Mouse (Mus musculus): Measurements from ENCODE around the gene Brms1l. TPM values are rescaled to one million over a fixed set of nuclear protein-coding genes. Genes with fewer than 3 reads are reported as not detected.

The Brms1l gene
- total and polyA plus RNA-seq, 3 experiments, result 17.4 to 33.5 TPM; not detected in 1

DNA sequence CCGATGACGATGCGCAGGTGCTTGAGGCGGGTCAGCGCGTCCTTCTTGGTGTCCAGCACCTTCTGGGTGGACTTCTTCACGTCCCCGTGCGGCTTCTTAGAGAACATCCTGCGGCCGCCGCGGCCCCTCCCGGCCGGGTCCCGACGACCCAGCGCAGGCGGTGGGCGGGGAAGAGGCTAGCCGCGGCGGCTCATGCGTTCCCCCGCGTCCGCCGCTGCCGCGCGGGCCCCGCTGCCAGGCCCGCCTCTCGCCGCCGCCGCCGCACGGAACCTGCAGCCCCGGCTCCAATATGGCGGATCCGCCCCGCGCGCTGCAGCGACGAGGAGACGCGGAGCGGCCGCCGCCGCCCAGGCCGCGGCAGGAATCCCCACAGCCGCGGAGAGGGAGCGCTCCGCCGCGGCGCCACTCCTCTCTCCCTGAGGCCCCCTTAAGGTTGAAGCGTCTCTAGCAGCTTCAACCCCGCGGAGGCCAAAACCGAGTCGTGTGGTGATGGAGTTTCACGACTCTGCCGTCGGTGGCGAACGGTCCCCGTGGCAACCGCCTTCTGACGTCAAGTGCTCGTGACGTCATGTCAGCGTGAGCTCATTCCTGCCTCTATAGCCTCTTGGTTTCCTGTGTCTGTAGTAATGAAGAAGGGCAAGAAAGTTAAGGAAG is 15.3 kb upstream of the Brms1l start, which contains the start of gene Ralgapa1:
Ralgapa1 (minus strand) TSS at position 507 of the 654 bp plus-strand sequence.
- Histone ChIP-seq H3K27ac (ENCODE audit: control insufficient read depth, low read depth, low read length) (peak within 1 kb of the TSS; percentile 65), H3K79me2 (ENCODE audit: control insufficient read depth, insufficient read depth, low read length, poor library complexity) (peaks cover 26% of the 10 kb centered on the region), H3K27me3 (ENCODE audit: control insufficient read depth in 1 of 2, insufficient read depth in 2 of 2, low read length in 2 of 2) (no peaks in the 10 kb centered on the region), H3K9me3 (replicated peaks; ENCODE audit: insufficient read depth, low read length) (no peaks in the 10 kb centered on the region), H3K4me3 (ENCODE audit: control insufficient read depth in 1 of 2, insufficient read depth in 1 of 2, low read depth in 2 of 2, low read length in 2 of 2) (peak within 1 kb of the TSS; percentile 84 to 87), H3K36me3 (ENCODE audit: control insufficient read depth in 1 of 2, insufficient read depth in 2 of 2, low read length in 2 of 2) (peaks cover 0 to 18% of the 10 kb centered on the region in 2 experiments; a peak in 2 of 4 replicates), H3K4me1 (ENCODE audit: control insufficient read depth in 1 of 2, insufficient read depth in 2 of 2, low read length in 2 of 2) (peaks cover 2 to 5% of the 10 kb centered on the region in 2 experiments), H3K9ac (ENCODE audit: control insufficient read depth, low read depth, low read length, poor library complexity, severe bottlenecking) (peak within 1 kb of the TSS; percentile 92)
- DNase-seq (ENCODE audit: low read depth, low spot score), result peak; percentile 94
- TF ChIP-seq MXI1 (IDR thresholded peaks at IDR 0.05; ENCODE audit: low read depth, low read length), result peak; percentile 27; the same call in 1 of the 2 replicates
- TF ChIP-seq RCOR1 (IDR thresholded peaks at IDR 0.05; ENCODE audit: low read depth, low read length), result no peak
- no peak for TF ChIP-seq EP300 (IDR thresholded peaks at IDR 0.05; ENCODE audit: low read depth in 1 of 2, low read length in 2 of 2)
- TF ChIP-seq RAD21 (IDR thresholded peaks at IDR 0.05; ENCODE audit: low read depth, low read length), result no peak
- TF ChIP-seq E2F4 (IDR thresholded peaks at IDR 0.05; ENCODE audit: borderline replicate concordance, low read depth, low read length), result no peak
- no peak for TF ChIP-seq SMC3 (IDR thresholded peaks at IDR 0.05; ENCODE audit: low read depth, low read length)
- TF ChIP-seq MAZ (IDR thresholded peaks at IDR 0.05; ENCODE audit: low read depth, low read length), result no peak
- TF ChIP-seq GATA1 (IDR thresholded peaks at IDR 0.05; ENCODE audit: low read depth, low read length), result no peak
- no peak for TF ChIP-seq MAFK (IDR thresholded peaks at IDR 0.05; ENCODE audit: borderline replicate concordance, low read depth, low read length)
- peak; percentile 61 to 84 for TF ChIP-seq POLR2A (IDR thresholded peaks at IDR 0.05; ENCODE audit: control insufficient read depth in 1 of 2, insufficient read depth in 1 of 2, low read depth in 1 of 2, low read length in 2 of 2, poor library complexity in 1 of 2)
- no peak for TF ChIP-seq TAL1 (IDR thresholded peaks at IDR 0.05; ENCODE audit: low read length)
- no peak for TF ChIP-seq CHD2 (IDR thresholded peaks at IDR 0.05; ENCODE audit: low read length)
- TF ChIP-seq SIN3A (IDR thresholded peaks at IDR 0.05; ENCODE audit: low read length), result no peak
- no peak for TF ChIP-seq MYB (IDR thresholded peaks at IDR 0.05; ENCODE audit: low read depth, low read length)
- TF ChIP-seq USF1 (IDR thresholded peaks at IDR 0.05; ENCODE audit: low read depth, low read length), result no peak
- no peak for TF ChIP-seq TCF12 (IDR thresholded peaks at IDR 0.05; ENCODE audit: low read depth, low read length)
- peak; percentile 84 for TF ChIP-seq ETS1 (IDR thresholded peaks at IDR 0.05; ENCODE audit: low read depth, low read length)
- no peak for TF ChIP-seq POLR2AphosphoS2 (IDR thresholded peaks at IDR 0.05; ENCODE audit: low read length)
- TF ChIP-seq KAT2A (conservative IDR thresholded peaks at IDR 0.05; ENCODE audit: low read depth, low read length), result no peak; the same call in 1 of the 2 replicates
- peak; percentile 75 for TF ChIP-seq HCFC1 (IDR thresholded peaks at IDR 0.05; ENCODE audit: low read depth, low read length)
- TF ChIP-seq MEF2A (IDR thresholded peaks at IDR 0.05; ENCODE audit: extremely low read depth, insufficient replicate concordance, low read depth, low read length, poor library complexity, severe bottlenecking), result no peak
- TF ChIP-seq CTCF (IDR thresholded peaks at IDR 0.05 in 2 of 3, conservative IDR thresholded peaks at IDR 0.05 in 1 of 3; ENCODE audit: control insufficient read depth in 1 of 3, insufficient read depth in 1 of 3, low read depth in 2 of 3, low read length in 3 of 3, poor library complexity in 1 of 3, severe bottlenecking in 1 of 3), result peak in 2 of 3 experiments; percentile 6; a peak in 3 of 6 replicates
- TF ChIP-seq ELF1 (IDR thresholded peaks at IDR 0.05; ENCODE audit: low read depth, low read length), result peak; percentile 46; the same call in 1 of the 2 replicates
- no peak for TF ChIP-seq CHD1 (IDR thresholded peaks at IDR 0.05; ENCODE audit: low read depth, low read length)
- TF ChIP-seq NRF1 (IDR thresholded peaks at IDR 0.05; ENCODE audit: insufficient read depth, low read depth, low read length, poor library complexity, severe bottlenecking), result no peak
- TF ChIP-seq ZKSCAN1 (IDR thresholded peaks at IDR 0.05; ENCODE audit: low read depth, low read length), result no peak
- TF ChIP-seq USF2 (IDR thresholded peaks at IDR 0.05; ENCODE audit: borderline replicate concordance in 1 of 2, insufficient read depth in 1 of 2, low read depth in 1 of 2, low read length in 2 of 2), result no peak
- no peak for TF ChIP-seq ZC3H11A (IDR thresholded peaks at IDR 0.05; ENCODE audit: low read depth, low read length)
- no peak for TF ChIP-seq ZNF384 (IDR thresholded peaks at IDR 0.05; ENCODE audit: low read depth, low read length)
- TF ChIP-seq NELFE (IDR thresholded peaks at IDR 0.05; ENCODE audit: low read depth, low read length), result peak; percentile 65
- TF ChIP-seq GABPA (IDR thresholded peaks at IDR 0.05; ENCODE audit: low read depth, low read length), result peak; percentile 94; the same call in 1 of the 2 replicates
- no peak for TF ChIP-seq BHLHE40 (IDR thresholded peaks at IDR 0.05; ENCODE audit: borderline replicate concordance, low read depth, low read length)
- 0 out of 2 replicates have a peak, but pooled peaks have one; percentile 3 for TF ChIP-seq MAX (IDR thresholded peaks at IDR 0.05; ENCODE audit: low read length)
- no peak for TF ChIP-seq ZMIZ1 (IDR thresholded peaks at IDR 0.05; ENCODE audit: low read depth, low read length)
- TF ChIP-seq POLR2AphosphoS5 (IDR thresholded peaks at IDR 0.05; ENCODE audit: borderline replicate concordance, low read depth, low read length), result no peak
- TF ChIP-seq UBTF (IDR thresholded peaks at IDR 0.05; ENCODE audit: borderline replicate concordance, insufficient read depth, low read depth, low read length), result peak; percentile 92; the same call in 1 of the 2 replicates
